Mouse (Mus musculus) intestine, postnatal 0 days (tissue): Measurements from ENCODE around the gene Pcna. TPM values are rescaled to one million over a fixed set of nuclear protein-coding genes. Genes with fewer than 3 reads are reported as not detected.
A peak's percentile ranks its signal among the peaks of the same experiment; 100 is the strongest.

Experiments
- ATAC-seq: fragments of 200-750 bp; cut with Nextera tagmentation; 2 replicates; pipeline ENCODE4 v1.8.0; 2017; ENCODE audit warnings: mild to moderate bottlenecking, moderate TSS enrichment, moderate library complexity
- H3K27ac ChIP-seq: fragments of 300-500 bp; sonication (generic); 2 replicates; pipeline ENCODE4 v1.5.1; 2014; ENCODE audit warnings: mild to moderate bottlenecking, low read depth, low read length, moderate library complexity
- H3K27me3 ChIP-seq: fragments of 300-500 bp; sonication (generic); replicated peaks from 2 replicates; pipeline ENCODE4 v1.6.1; 2014; ENCODE audit warnings: low read length, mixed read lengths; ENCODE audit not compliant: control insufficient read depth, insufficient read depth
- H3K36me3 ChIP-seq: fragments of 300-500 bp; sonication (generic); 2 replicates; pipeline ENCODE4 v1.6.1; 2014; ENCODE audit warnings: mild to moderate bottlenecking, moderate library complexity; ENCODE audit not compliant: control insufficient read depth, insufficient read depth
- H3K4me1 ChIP-seq: fragments of 300-500 bp; sonication (generic); replicated peaks from 2 replicates; pipeline ENCODE4 v1.6.1; 2014; ENCODE audit warnings: antibody characterized with exemption, low read length, mixed read lengths; ENCODE audit not compliant: control insufficient read depth, insufficient read depth
- H3K4me2 ChIP-seq: fragments of 300-500 bp; sonication (generic); replicated peaks from 2 replicates; pipeline ENCODE4 v1.6.1; 2014; ENCODE audit warnings: low read depth, mild to moderate bottlenecking, moderate library complexity
- H3K4me3 ChIP-seq: fragments of 300-500 bp; sonication (generic); 2 replicates; pipeline ENCODE4 v1.5.1; 2014; ENCODE audit warnings: low read depth, low read length
- H3K9ac ChIP-seq: fragments of 300-500 bp; sonication (generic); 2 replicates; pipeline ENCODE4 v1.6.1; 2014; ENCODE audit warnings: mild to moderate bottlenecking, low read depth, low read length
- H3K9me3 ChIP-seq: fragments of 300-500 bp; sonication (generic); 2 replicates; pipeline ENCODE4 v1.6.1; 2016; ENCODE audit warnings: mixed run types; ENCODE audit not compliant: control insufficient read depth
- CTCF ChIP-seq: sonication (generic); IDR thresholded peaks from 2 replicates; pipeline ENCODE4 v1.5.1; 2016; ENCODE audit warnings: low read depth, mild to moderate bottlenecking, control low read depth, antibody characterized with exemption, moderate library complexity
- WGBS: fragments of 180-500 bp; shearing (Covaris S2); extraction: QIAGEN DNeasy Blood & Tissue Kit; methylation state at CpG from one replicate; pipeline ENCODE4 v1.1.7; 2014; 5-methylcytosine and 5-hydroxymethylcytosine counted together
- polyA plus RNA-seq: library from polyadenylated mRNA; unstranded; fragments of >200 nt; fragmentation: Nextera tagmentation; extraction: Ambion mirVana; gene quantifications from 2 replicates; pipeline ENCODE4 v1.2.1, GENCODE M21; 2015

The Pcna gene
- polyA plus RNA-seq, 1 experiment from 2014 or later = 105 TPM

- ATAC-seq = peak; percentile 56
- H3K36me3 ChIP-seq = no peaks in the 10 kb centered on the region
- H3K4me2 ChIP-seq = no peak overlapping the region
- H3K27me3 ChIP-seq = no peaks in the 10 kb centered on the region
- no peaks in the 10 kb centered on the region for H3K9me3 ChIP-seq
- H3K27ac ChIP-seq = no peak overlapping the region
- WGBS = 45% methylated on average over 4 of the region's 4 CpGs
- no peak overlapping the region for H3K9ac ChIP-seq
- H3K4me1 ChIP-seq = peaks cover 5% of the 10 kb centered on the region; the same call in 1 of the 2 replicates
- no peak for TF ChIP-seq CTCF
- H3K4me3 ChIP-seq = no peak overlapping the region
Measured at GRCm38 (mm10) chr2:132205549-132205948, 47.6 kb downstream of the Pcna start.

DNA sequence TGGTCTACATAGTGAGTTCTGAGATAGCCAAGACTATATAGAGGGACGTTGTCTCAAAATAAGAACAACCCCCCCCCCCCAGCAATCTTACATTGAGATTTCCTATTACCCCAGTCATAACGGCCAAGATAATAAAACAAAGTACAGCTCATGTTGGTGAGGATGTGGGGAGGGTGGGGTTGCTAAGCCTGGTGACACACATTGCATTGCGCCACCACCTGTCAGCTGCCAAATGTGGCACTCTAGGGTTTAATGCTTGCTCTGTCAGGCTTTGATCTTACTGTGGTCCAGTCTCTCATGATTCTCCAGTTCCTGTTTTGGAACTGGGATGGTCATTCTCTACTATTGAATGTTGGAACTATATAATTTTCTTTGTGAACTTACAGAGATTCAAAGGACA lies 49.3 kb downstream of the Pcna start:
- no peaks in the 10 kb centered on the region for H3K36me3 ChIP-seq
- no peak overlapping the region for H3K4me2 ChIP-seq
- peaks cover 5% of the 10 kb centered on the region; the same call in 1 of the 2 replicates for H3K4me1 ChIP-seq
- 38% methylated on average over 3 of the region's 3 CpGs for WGBS
- H3K27me3 ChIP-seq = no peaks in the 10 kb centered on the region
- peak; percentile 62 for ATAC-seq
- TF ChIP-seq CTCF = peak; percentile 60
- peak overlapping the region; percentile 54; the same call in 1 of the 2 replicates for H3K27ac ChIP-seq
- H3K4me3 ChIP-seq = no peak overlapping the region
- H3K9ac ChIP-seq = no peak overlapping the region
- no peaks in the 10 kb centered on the region for H3K9me3 ChIP-seq

GRCm38 (mm10) chr2:132203186-132203585 lies 49.9 kb downstream of the Pcna start:
- ATAC-seq = peak; percentile 57
- 33% methylated on average over 3 of the region's 3 CpGs for WGBS
- TF ChIP-seq CTCF = no peak

More at GRCm38 (mm10) chr2:132203186-132203585, 49.9 kb downstream of the Pcna start:
- peak overlapping the region; percentile 54; the same call in 1 of the 2 replicates for H3K27ac ChIP-seq
- H3K9ac ChIP-seq = no peak overlapping the region
- H3K27me3 ChIP-seq = no peaks in the 10 kb centered on the region
- H3K36me3 ChIP-seq = no peaks in the 10 kb centered on the region
- no peaks in the 10 kb centered on the region for H3K9me3 ChIP-seq
- H3K4me3 ChIP-seq = no peak overlapping the region
- H3K4me2 ChIP-seq = no peak overlapping the region
- peaks cover 5% of the 10 kb centered on the region; the same call in 1 of the 2 replicates for H3K4me1 ChIP-seq

Other genes with a start within 250 kb of the Pcna start
- 4.4 TPM in 2 replicates for gene Rassf2, start 223.1 kb downstream of the Pcna start, polyA plus RNA-seq
- 6.7 and 8.9 TPM in 2 replicates for gene Slc23a2, start 108.2 kb downstream of the Pcna start, polyA plus RNA-seq
- gene Tmem230, start 5.5 kb downstream of the Pcna start, polyA plus RNA-seq = 31.2 and 34.3 TPM in 2 replicates
- 16.2 and 17.3 TPM in 2 replicates for gene Cds2, start 9.8 kb upstream of the Pcna start, polyA plus RNA-seq
- gene Prokr2, start 132.1 kb upstream of the Pcna start, polyA plus RNA-seq = 0.08 and 0.17 TPM in 2 replicates